8 mouse cellular contexts compared by ENCODE assay signal in the genomic region with DNA sequence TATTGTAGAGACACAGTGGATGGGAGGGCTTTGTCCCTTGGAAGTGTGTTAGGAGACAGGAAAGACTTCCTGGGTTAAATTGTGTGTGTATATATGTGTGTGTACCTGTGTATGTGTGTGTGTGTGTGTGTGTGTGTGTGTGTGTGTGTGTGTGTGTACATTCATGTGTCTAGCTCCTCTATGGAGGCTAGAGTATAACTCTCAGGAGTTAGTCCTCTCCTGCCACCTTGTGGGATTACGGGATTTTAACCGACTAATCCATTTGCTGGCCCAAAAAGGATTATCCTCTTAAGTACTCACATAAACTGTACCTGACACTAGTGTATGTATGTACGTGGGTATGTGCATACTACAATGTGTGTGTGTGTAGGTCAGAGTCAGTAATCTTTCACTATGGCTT.
DNase-seq lines count a peak whose midpoint lies in the region; ATAC-seq lines count a peak whose summit lies in the region.

No protein-coding gene starts in this region.

- no peaks in the 10 kb centered on the region for H3K9me3 ChIP-seq in midbrain, embryonic 11.5 days (ENCODE audit: control insufficient read depth, low read length)
- H3K9me3 ChIP-seq in midbrain, embryonic 10.5 days (replicated peaks), result no peaks in the 10 kb centered on the region
- H3K9me3 ChIP-seq in kidney, embryonic 15.5 days (replicated peaks), result no peaks in the 10 kb centered on the region

- H3K4me2 ChIP-seq in midbrain, embryonic 11.5 days, result no peak overlapping the region
- H3K4me2 ChIP-seq in kidney, embryonic 15.5 days, result no peak overlapping the region

- no peak overlapping the region for H3K27ac ChIP-seq in midbrain, embryonic 11.5 days (ENCODE audit: low read depth, low read length)
- no peak overlapping the region for H3K27ac ChIP-seq in midbrain, embryonic 10.5 days (replicated peaks)
- no peak overlapping the region for H3K27ac ChIP-seq in kidney, embryonic 15.5 days

- H3K27me3 ChIP-seq in midbrain, embryonic 11.5 days (ENCODE audit: control insufficient read depth, insufficient read depth, low read length), result no peaks in the 10 kb centered on the region
- no peaks in the 10 kb centered on the region for H3K27me3 ChIP-seq in midbrain, embryonic 10.5 days (ENCODE audit: low read depth, poor library complexity, severe bottlenecking)
- no peaks in the 10 kb centered on the region for H3K27me3 ChIP-seq in kidney, embryonic 15.5 days

- no peaks in the 10 kb centered on the region for H3K4me1 ChIP-seq in midbrain, embryonic 11.5 days (ENCODE audit: control insufficient read depth, insufficient read depth, low read length)
- no peaks in the 10 kb centered on the region for H3K4me1 ChIP-seq in midbrain, embryonic 10.5 days
- 0 out of 2 replicates have a peak, but pooled peaks cover 4% of the 10 kb centered on the region for H3K4me1 ChIP-seq in kidney, embryonic 15.5 days

- 72% methylated on average over 3 of the region's 3 CpGs for WGBS in midbrain, embryonic 11.5 days
- 64% methylated on average over 3 of the region's 3 CpGs for WGBS in midbrain, embryonic 10.5 days
- 68% methylated on average over 3 of the region's 3 CpGs for WGBS in kidney, embryonic 15.5 days

- no peak overlapping the region for H3K9ac ChIP-seq in midbrain, embryonic 11.5 days (ENCODE audit: low read length)
- H3K9ac ChIP-seq in kidney, embryonic 15.5 days, result no peak overlapping the region

- H3K4me3 ChIP-seq in midbrain, embryonic 11.5 days (ENCODE audit: low read depth, low read length), result no peak overlapping the region
- H3K4me3 ChIP-seq in midbrain, embryonic 10.5 days, result no peak overlapping the region
- no peak overlapping the region for H3K4me3 ChIP-seq in kidney, embryonic 15.5 days (replicated peaks)

- H3K36me3 ChIP-seq in midbrain, embryonic 11.5 days (ENCODE audit: control insufficient read depth, insufficient read depth, low read length), result no peaks in the 10 kb centered on the region
- peaks cover 11% of the 10 kb centered on the region; the same call in 1 of the 2 replicates for H3K36me3 ChIP-seq in midbrain, embryonic 10.5 days
- peaks cover 12% of the 10 kb centered on the region; the same call in 1 of the 2 replicates for H3K36me3 ChIP-seq in kidney, embryonic 15.5 days

- peak; percentile 46; the same call in 1 of the 2 replicates for ATAC-seq in midbrain, embryonic 11.5 days (ENCODE audit: low FRiP score)
- ATAC-seq in kidney, embryonic 15.5 days (replicated peaks; ENCODE audit: low FRiP score), result peak; percentile 54; the same call in 1 of the 2 replicates

- peak; percentile 68 to 73 for DNase-seq in cerebellum, postnatal 14 days
- DNase-seq in cerebellum, adult 8-10 months, result no peak
- peak; percentile 86 for DNase-seq in midbrain, embryonic 11.5 days (ENCODE audit: low spot score, missing footprints)
- DNase-seq in midbrain, embryonic 10.5 days (ENCODE audit: low spot score), result no peak
- DNase-seq in right cerebral cortex, postnatal 4 days, result peak; percentile 19
- DNase-seq in spleen, postnatal 4 days (ENCODE audit: low spot score in 2 of 2), result no peak
- DNase-seq in neural tube, embryonic 10.5 days (ENCODE audit: extremely low spot score, low spot score), result no peak

Comparison
In these comparisons a context has a peak if more than half of its experiments do, and no peak if none do; other contexts are left out.
1. DNase-seq: peak in cerebellum, postnatal 14 days (2 of 2), midbrain, embryonic 11.5 days (single experiment) and right cerebral cortex, postnatal 4 days (single experiment); none in cerebellum, adult 8-10 months (single experiment), midbrain, embryonic 10.5 days (single experiment), spleen, postnatal 4 days (0 of 2) and neural tube, embryonic 10.5 days (single experiment).